Mouse (Mus musculus) MEL (cell line): ENCODE measurements around the gene Amhr2.

Experiments
- CTCF ChIP-seq, 3 experiments: IDR thresholded peaks in 2 of 3; conservative IDR thresholded peaks in 1 of 3; 2 replicates each; pipeline ENCODE4 v1.5.1; 2011 to 2012; ENCODE audit warnings: low read length in 3 of 3, low read depth in 2 of 3, mild to moderate bottlenecking in 2 of 3, improper control_type of control experiment in 1 of 3, inconsistent platforms in 1 of 3, mixed read lengths in 1 of 3, moderate library complexity in 1 of 3; ENCODE audit not compliant: control insufficient read depth in 1 of 3, insufficient read depth in 1 of 3, poor library complexity in 1 of 3, severe bottlenecking in 1 of 3
- E2F4 ChIP-seq: IDR thresholded peaks from 2 replicates; pipeline ENCODE4 v1.6.1; 2011; ENCODE audit warnings: low read depth, low read length, improper control_type of control experiment, borderline replicate concordance
- ELF1 ChIP-seq: IDR thresholded peaks from 2 replicates; pipeline ENCODE4 v1.6.1; 2014; ENCODE audit warnings: low read depth, mild to moderate bottlenecking, inconsistent platforms, low read length, improper control_type of control experiment, moderate library complexity
- EP300 ChIP-seq, 2 experiments: IDR thresholded peaks; 2 replicates each; pipeline ENCODE4 v1.6.1; 2011; ENCODE audit warnings: improper control_type of control experiment in 2 of 2, low read length in 2 of 2, low read depth in 1 of 2, mild to moderate bottlenecking in 1 of 2
- GABPA ChIP-seq: IDR thresholded peaks from 2 replicates; pipeline ENCODE4 v1.6.1; 2012; ENCODE audit warnings: low read depth, mild to moderate bottlenecking, inconsistent platforms, low read length, improper control_type of control experiment, moderate library complexity
- HCFC1 ChIP-seq: IDR thresholded peaks from 2 replicates; pipeline ENCODE4 v1.6.1; 2012; ENCODE audit warnings: low read depth, mild to moderate bottlenecking, inconsistent platforms, low read length, improper control_type of control experiment, moderate library complexity
- MAZ ChIP-seq: IDR thresholded peaks from 2 replicates; pipeline ENCODE4 v1.6.1; 2012; ENCODE audit warnings: low read depth, mild to moderate bottlenecking, inconsistent platforms, low read length, improper control_type of control experiment
- POLR2A ChIP-seq, 2 experiments: IDR thresholded peaks; 2 replicates each; pipeline ENCODE4 v1.6.1; 2011 to 2012; ENCODE audit warnings: low read length in 2 of 2, mild to moderate bottlenecking in 2 of 2, control low read depth in 1 of 2, improper control_type of control experiment in 1 of 2, low read depth in 1 of 2, moderate library complexity in 1 of 2; ENCODE audit not compliant: control insufficient read depth in 1 of 2, insufficient read depth in 1 of 2, poor library complexity in 1 of 2
- RAD21 ChIP-seq: IDR thresholded peaks from 2 replicates; pipeline ENCODE4 v1.6.1; 2011; ENCODE audit warnings: mild to moderate bottlenecking, low read depth, low read length, improper control_type of control experiment
- RCOR1 ChIP-seq: IDR thresholded peaks from 2 replicates; pipeline ENCODE4 v1.6.1; 2012; ENCODE audit warnings: low read depth, mild to moderate bottlenecking, inconsistent platforms, low read length, improper control_type of control experiment
- TCF12 ChIP-seq: IDR thresholded peaks from 2 replicates; pipeline ENCODE4 v1.6.1; 2014; ENCODE audit warnings: low read depth, mild to moderate bottlenecking, inconsistent platforms, low read length, improper control_type of control experiment, moderate library complexity
- UBTF ChIP-seq: IDR thresholded peaks from 2 replicates; pipeline ENCODE4 v1.6.1; 2012; ENCODE audit warnings: low read depth, mild to moderate bottlenecking, inconsistent platforms, low read length, improper control_type of control experiment, moderate library complexity, borderline replicate concordance; ENCODE audit not compliant: insufficient read depth
- USF1 ChIP-seq: IDR thresholded peaks from 2 replicates; pipeline ENCODE4 v1.6.1; 2014; ENCODE audit warnings: low read depth, mild to moderate bottlenecking, inconsistent platforms, low read length, improper control_type of control experiment, moderate library complexity

- no peak for TF ChIP-seq CTCF (IDR thresholded peaks at IDR 0.05 in 2 of 3, conservative IDR thresholded peaks at IDR 0.05 in 1 of 3; ENCODE audit: control insufficient read depth in 1 of 3, insufficient read depth in 1 of 3, low read depth in 2 of 3, low read length in 3 of 3, poor library complexity in 1 of 3, severe bottlenecking in 1 of 3)
- 0 out of 4 replicates have a peak, but pooled peaks of 1 of the 2 experiments have one; percentile 6 for TF ChIP-seq POLR2A (IDR thresholded peaks at IDR 0.05; ENCODE audit: control insufficient read depth in 1 of 2, insufficient read depth in 1 of 2, low read depth in 1 of 2, low read length in 2 of 2, poor library complexity in 1 of 2)
- TF ChIP-seq HCFC1: no peak; the same call in 1 of the 2 replicates
- no peak for TF ChIP-seq MAZ
- no peak for TF ChIP-seq E2F4
- no peak for TF ChIP-seq USF1
- TF ChIP-seq TCF12: no peak
- TF ChIP-seq UBTF: no peak
- no peak for TF ChIP-seq RCOR1
- TF ChIP-seq EP300 (IDR thresholded peaks at IDR 0.05; ENCODE audit: low read depth in 1 of 2, low read length in 2 of 2): no peak
- TF ChIP-seq GABPA: no peak
- TF ChIP-seq ELF1: no peak
- no peak for TF ChIP-seq RAD21
Measured at GRCm38 (mm10) chr15:102406912-102407580, 38.1 kb upstream of the Amhr2 start.
